Mouse (Mus musculus): ENCODE measurements around the gene Rbm4.
A peak's percentile ranks its signal among the peaks of the same experiment; 100 is the strongest.

GRCm38 (mm10) chr19:4793831-4794422 is at the start of gene Rbm4:
- peak; percentile 29 for TF ChIP-seq POLR2A (IDR thresholded peaks at IDR 0.05; ENCODE audit: insufficient read depth, low read length)
- no peak for TF ChIP-seq CTCF (IDR thresholded peaks at IDR 0.05; ENCODE audit: low read depth, low read length)
